Mouse (Mus musculus) spleen, adult 2 months (tissue): ENCODE results near the gene Grin2b. TPM values are rescaled to one million over a fixed set of nuclear protein-coding genes. Genes with fewer than 3 reads are reported as not detected.
"Not testable (repeated sequence)": the region's sequence is repeated elsewhere in the genome, so short reads cannot be mapped to it uniquely, and the experiment has no call there.

Source experiments
- DNase-seq, 2 experiments: peaks; one replicate each; pipeline versions ENCODE4 v3.0.0 to v3.0.0-alpha.2; 2012 to 2021; ENCODE audit warnings: low spot score in 2 of 2, low read depth in 1 of 2
- H3K27ac ChIP-seq: fragments of 200-500 bp; 2 replicates; pipeline ENCODE4 v1.5.1; 2012; ENCODE audit warnings: low read length, inconsistent platforms; ENCODE audit not compliant: insufficient read depth
- H3K27me3 ChIP-seq: fragments of 200-500 bp; 2 replicates; pipeline ENCODE4 v1.6.1; 2012; ENCODE audit warnings: mild to moderate bottlenecking, moderate library complexity, low read length, inconsistent platforms; ENCODE audit not compliant: control insufficient read depth, insufficient read depth
- H3K36me3 ChIP-seq: fragments of 200-500 bp; 2 replicates; pipeline ENCODE4 v1.6.1; 2012; ENCODE audit warnings: mild to moderate bottlenecking, low read length, inconsistent platforms; ENCODE audit not compliant: control insufficient read depth, insufficient read depth
- H3K4me1 ChIP-seq: fragments of 200-500 bp; 2 replicates; pipeline ENCODE4 v1.6.1; 2011; ENCODE audit warnings: inconsistent platforms; ENCODE audit not compliant: control insufficient read depth, insufficient read depth, insufficient read length
- H3K4me3 ChIP-seq: fragments of 200-500 bp; 2 replicates; pipeline ENCODE4 v1.5.1; 2011; ENCODE audit warnings: mild to moderate bottlenecking, inconsistent platforms; ENCODE audit not compliant: insufficient read depth, insufficient read length; ENCODE audit errors: extremely low read depth
- CTCF ChIP-seq: fragments of 200-500 bp; IDR thresholded peaks from 2 replicates; pipeline ENCODE4 v1.5.1; 2011; ENCODE audit warnings: mild to moderate bottlenecking, inconsistent platforms; ENCODE audit not compliant: insufficient read depth, insufficient read length, insufficient replicate concordance; ENCODE audit errors: extremely low read depth
- POLR2A ChIP-seq: fragments of 200-500 bp; IDR thresholded peaks from 2 replicates; pipeline ENCODE4 v1.6.1; 2011; ENCODE audit warnings: low read depth, low read length, inconsistent platforms
- WGBS: fragments of 180-500 bp; shearing (Covaris S2); methylation state at CpG from one replicate; pipeline ENCODE4 v1.1.7; 2018; 5-methylcytosine and 5-hydroxymethylcytosine counted together
- polyA plus RNA-seq: library from polyadenylated mRNA; depleted of rRNA; stranded (reverse); fragments of >200 nt; gene quantifications from 2 replicates; pipeline ENCODE4 v1.2.3, GENCODE M21; 2012

Grin2b gene
- polyA plus RNA-seq, 1 experiment: 0.01 TPM

- 19% methylated on average over 4 of the region's 4 CpGs for WGBS
- DNase-seq: no peak
- H3K4me1 ChIP-seq: no peaks in the 10 kb centered on the region
- no peak overlapping the region for H3K4me3 ChIP-seq
- no peaks in the 10 kb centered on the region for H3K36me3 ChIP-seq
- peak; percentile 45; the same call in 1 of the 2 replicates for TF ChIP-seq CTCF
- no peak for TF ChIP-seq POLR2A
- H3K27me3 ChIP-seq: no peaks in the 10 kb centered on the region
- H3K27ac ChIP-seq: no peak overlapping the region
These were observed 345.4 kb downstream of the Grin2b start for GRCm38 (mm10) chr6:135827942-135828341.

- TF ChIP-seq POLR2A (no peak), CTCF (no peak)
- H3K27ac ChIP-seq: no peak overlapping the region
- 91% methylated on average over 3 of the region's 3 CpGs for WGBS
- DNase-seq: no peak
- H3K4me1 ChIP-seq: no peaks in the 10 kb centered on the region
- H3K4me3 ChIP-seq: no peak overlapping the region
- no peaks in the 10 kb centered on the region for H3K27me3 ChIP-seq
- H3K36me3 ChIP-seq: no peaks in the 10 kb centered on the region
These were observed 346.0 kb downstream of the Grin2b start for GRCm38 (mm10) chr6:135827317-135827716.

GRCm38 (mm10) chr6:135826776-135827175, 346.5 kb downstream of the Grin2b start:
- H3K27ac ChIP-seq, H3K36me3 ChIP-seq, H3K4me1 ChIP-seq, H3K4me3 ChIP-seq, DNase-seq, H3K27me3 ChIP-seq: not testable (repeated sequence)
- WGBS: 91% methylated on average over 7 of the region's 7 CpGs

GRCm38 (mm10) chr6:135817391-135817790, 355.9 kb downstream of the Grin2b start:
- TF ChIP-seq CTCF: no peak
- no peak for TF ChIP-seq POLR2A
- Histone ChIP-seq H3K4me3 (no peak overlapping the region), H3K4me1 (no peaks in the 10 kb centered on the region), H3K27me3 (no peaks in the 10 kb centered on the region), H3K36me3 (no peaks in the 10 kb centered on the region), H3K27ac (no peak overlapping the region)
- no peak for DNase-seq
- WGBS: 83% methylated on average over 2 of the region's 2 CpGs

- H3K27ac ChIP-seq: no peak overlapping the region
- no peaks in the 10 kb centered on the region for H3K4me1 ChIP-seq
- no peak for DNase-seq
- H3K4me3 ChIP-seq: no peak overlapping the region
- TF ChIP-seq CTCF: no peak
- H3K36me3 ChIP-seq: no peaks in the 10 kb centered on the region
- no peaks in the 10 kb centered on the region for H3K27me3 ChIP-seq
- WGBS: 83% methylated on average over 7 of the region's 7 CpGs
These were observed 359.6 kb downstream of the Grin2b start for GRCm38 (mm10) chr6:135813755-135814154.

- TF ChIP-seq POLR2A: no peak
- TF ChIP-seq CTCF: no peak
- H3K27me3 ChIP-seq: no peaks in the 10 kb centered on the region
- WGBS: 91% methylated on average over 9 of the region's 9 CpGs
- H3K36me3 ChIP-seq: no peaks in the 10 kb centered on the region
- no peak overlapping the region for H3K4me3 ChIP-seq
- H3K4me1 ChIP-seq: no peaks in the 10 kb centered on the region
- no peak for DNase-seq
- H3K27ac ChIP-seq: no peak overlapping the region
These were observed 367.9 kb downstream of the Grin2b start for GRCm38 (mm10) chr6:135805436-135805835.

GRCm38 (mm10) chr6:135799949-135800348, 373.4 kb downstream of the Grin2b start:
- no peak overlapping the region for H3K27ac ChIP-seq
- no peak for TF ChIP-seq CTCF
- no peak for TF ChIP-seq POLR2A
- 83% methylated on average over 8 of the region's 8 CpGs for WGBS
- no peaks in the 10 kb centered on the region for H3K4me1 ChIP-seq
- H3K36me3 ChIP-seq: no peaks in the 10 kb centered on the region
- H3K27me3 ChIP-seq: no peaks in the 10 kb centered on the region
- no peak for DNase-seq
- H3K4me3 ChIP-seq: no peak overlapping the region
